Mouse (Mus musculus): Measurements from ENCODE around the gene Sirpa. TPM values are rescaled to one million over a fixed set of nuclear protein-coding genes. Genes with fewer than 3 reads are reported as not detected.

The Sirpa gene
- polyA plus RNA-seq, 1 experiment from 2014 or later: 27.8 TPM

DNA sequence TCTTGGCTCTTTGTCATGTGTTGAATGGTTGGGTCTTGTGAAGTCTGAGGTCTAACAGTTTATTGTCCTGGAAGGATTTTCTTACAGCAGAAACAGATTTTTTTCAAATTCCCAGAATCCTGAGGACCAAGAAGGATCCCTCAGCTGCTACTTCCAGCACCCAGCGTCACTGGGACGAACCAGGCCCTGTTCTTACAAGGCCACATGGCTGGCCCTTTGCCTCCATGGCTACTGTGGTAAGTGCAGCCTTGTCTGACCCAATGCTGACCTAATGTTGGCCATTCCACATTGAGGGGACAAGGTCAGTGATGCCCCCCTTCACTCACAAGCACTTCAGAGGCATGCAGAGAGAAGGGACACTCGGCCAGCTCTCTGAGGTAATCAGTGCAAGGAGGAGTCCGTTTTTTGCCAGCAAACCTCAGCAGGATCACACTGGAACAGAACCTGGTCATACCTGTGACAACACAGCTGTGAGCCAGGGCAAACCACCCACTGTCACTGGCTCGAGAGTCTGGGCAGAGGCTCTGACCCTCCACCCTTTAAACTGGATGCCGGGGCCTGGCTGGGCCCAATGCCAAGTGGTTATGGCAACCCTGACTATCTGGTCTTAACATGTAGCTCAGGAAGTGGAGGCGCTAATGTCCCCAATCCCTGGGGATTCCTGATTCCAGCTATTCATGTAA lies 38.5 kb downstream of the Sirpa start:
- no peak for ATAC-seq (ENCODE audit: low read depth)
- H3K9ac ChIP-seq (ENCODE audit: low read depth, low read length): no peak overlapping the region
- 65% methylated on average over 7 of the region's 7 CpGs for WGBS (ENCODE audit: insufficient replicate concordance)
- H3K36me3 ChIP-seq (ENCODE audit: control insufficient read depth, insufficient read depth): no peaks in the 10 kb centered on the region; the same call in 1 of the 2 replicates
- no peak overlapping the region for H3K4me2 ChIP-seq (ENCODE audit: low read depth, low read length)
- H3K27ac ChIP-seq (ENCODE audit: low read length): no peak overlapping the region
- no peak overlapping the region for H3K4me3 ChIP-seq (ENCODE audit: low read depth, low read length)
- no peaks in the 10 kb centered on the region for H3K9me3 ChIP-seq (replicated peaks; ENCODE audit: control insufficient read depth, low read length)
- H3K27me3 ChIP-seq (ENCODE audit: control insufficient read depth, insufficient read depth, low read depth, low read length): no peaks in the 10 kb centered on the region
- H3K4me1 ChIP-seq (ENCODE audit: control insufficient read depth, low read depth, low read length): no peaks in the 10 kb centered on the region

DNA sequence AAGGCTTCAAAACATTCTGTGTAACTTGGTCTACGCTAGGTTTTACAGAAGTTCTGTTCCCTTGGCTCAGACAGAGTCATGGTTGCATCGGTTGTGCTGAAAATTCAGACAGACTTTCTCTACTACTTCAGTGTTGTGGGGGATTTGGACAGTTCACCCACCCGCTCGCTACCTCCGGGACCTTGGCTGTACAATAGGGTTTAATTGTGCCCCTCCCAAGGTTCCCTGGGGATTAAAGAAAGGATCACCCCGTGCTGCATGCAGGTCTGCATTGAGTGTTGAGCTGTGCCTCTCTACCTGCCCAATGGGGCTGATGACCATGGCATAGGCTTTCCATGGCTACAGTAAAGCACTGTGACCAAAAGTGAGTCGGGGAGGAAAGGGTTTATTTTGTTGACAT lies 39.7 kb downstream of the Sirpa start:
- Histone ChIP-seq H3K9me3 (replicated peaks; ENCODE audit: control insufficient read depth, low read length) (no peaks in the 10 kb centered on the region), H3K9ac (ENCODE audit: low read depth, low read length) (no peak overlapping the region), H3K27me3 (ENCODE audit: control insufficient read depth, insufficient read depth, low read depth, low read length) (no peaks in the 10 kb centered on the region), H3K4me2 (ENCODE audit: low read depth, low read length) (no peak overlapping the region), H3K4me3 (ENCODE audit: low read depth, low read length) (no peak overlapping the region), H3K4me1 (ENCODE audit: control insufficient read depth, low read depth, low read length) (no peaks in the 10 kb centered on the region), H3K36me3 (ENCODE audit: control insufficient read depth, insufficient read depth) (no peaks in the 10 kb centered on the region; the same call in 1 of the 2 replicates), H3K27ac (ENCODE audit: low read length) (no peak overlapping the region)
- 62% methylated on average over 7 of the region's 7 CpGs for WGBS (ENCODE audit: insufficient replicate concordance)
- ATAC-seq (ENCODE audit: low read depth): no peak

DNA sequence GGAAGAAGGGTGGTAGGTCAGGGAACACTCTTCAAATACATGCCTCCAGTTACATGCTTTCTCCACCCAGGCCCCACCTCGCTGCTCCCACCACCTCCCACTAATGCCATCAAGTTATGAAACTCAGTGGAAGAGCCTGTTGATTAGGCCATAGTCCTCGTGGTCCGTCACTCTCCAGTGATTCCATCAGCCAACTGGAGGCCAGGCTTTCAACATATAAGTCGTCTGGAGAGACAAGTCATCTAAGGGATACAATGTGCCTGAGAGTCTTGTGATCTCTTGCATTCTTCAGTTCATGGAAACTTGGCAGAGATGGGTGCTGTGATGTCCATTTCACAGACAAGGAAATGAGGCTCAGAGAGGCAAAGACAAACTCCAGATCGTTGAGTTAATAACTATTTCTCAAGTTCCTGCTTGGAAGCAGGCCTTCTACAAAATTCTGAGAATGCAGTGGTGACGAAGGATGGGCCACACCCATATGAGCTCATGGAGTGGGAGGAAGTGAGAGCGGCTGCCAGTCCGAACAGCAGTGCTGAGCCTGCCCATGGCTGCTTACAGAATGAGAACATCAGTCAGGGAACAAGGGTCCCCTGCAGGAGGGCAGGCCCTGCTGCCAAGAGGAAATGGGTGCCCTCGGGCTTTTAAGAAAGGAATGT lies 40.6 kb downstream of the Sirpa start:
- Histone ChIP-seq H3K9me3 (replicated peaks; ENCODE audit: control insufficient read depth, low read length) (no peaks in the 10 kb centered on the region), H3K27me3 (ENCODE audit: control insufficient read depth, insufficient read depth, low read depth, low read length) (no peaks in the 10 kb centered on the region), H3K27ac (ENCODE audit: low read length) (no peak overlapping the region), H3K4me1 (ENCODE audit: control insufficient read depth, low read depth, low read length) (no peaks in the 10 kb centered on the region), H3K4me3 (ENCODE audit: low read depth, low read length) (no peak overlapping the region), H3K4me2 (ENCODE audit: low read depth, low read length) (no peak overlapping the region), H3K9ac (ENCODE audit: low read depth, low read length) (no peak overlapping the region), H3K36me3 (ENCODE audit: control insufficient read depth, insufficient read depth) (no peaks in the 10 kb centered on the region; the same call in 1 of the 2 replicates)
- 32% methylated on average over 9 of the region's 9 CpGs for WGBS (ENCODE audit: insufficient replicate concordance)
- no peak for ATAC-seq (ENCODE audit: low read depth)

DNA sequence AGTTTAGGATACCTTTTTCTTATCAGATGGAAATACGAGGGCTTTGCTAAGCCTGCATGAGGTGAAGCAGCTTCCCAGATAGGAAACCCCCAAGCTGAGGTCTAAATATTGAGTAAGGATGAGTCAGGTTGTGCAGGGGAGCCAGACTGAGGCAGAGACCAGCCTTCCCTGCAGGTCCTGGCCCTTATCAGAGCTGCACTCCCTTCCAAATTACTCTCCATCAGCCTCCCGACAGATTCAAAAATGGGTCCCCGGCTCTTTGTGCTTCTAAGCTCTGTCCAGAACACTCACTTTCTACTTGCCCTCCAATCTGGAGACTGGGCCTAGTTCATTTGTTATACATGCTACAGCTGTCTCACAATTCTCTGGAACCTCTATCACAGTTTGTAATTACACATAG lies 41.3 kb downstream of the Sirpa start:
- H3K36me3 ChIP-seq (ENCODE audit: control insufficient read depth, insufficient read depth): no peaks in the 10 kb centered on the region; the same call in 1 of the 2 replicates
- no peak for ATAC-seq (ENCODE audit: low read depth)
- no peaks in the 10 kb centered on the region for H3K27me3 ChIP-seq (ENCODE audit: control insufficient read depth, insufficient read depth, low read depth, low read length)
- H3K4me1 ChIP-seq (ENCODE audit: control insufficient read depth, low read depth, low read length): no peaks in the 10 kb centered on the region
- no peak overlapping the region for H3K4me3 ChIP-seq (ENCODE audit: low read depth, low read length)
- H3K27ac ChIP-seq (ENCODE audit: low read length): no peak overlapping the region
- H3K9me3 ChIP-seq (replicated peaks; ENCODE audit: control insufficient read depth, low read length): no peaks in the 10 kb centered on the region
- no peak overlapping the region for H3K9ac ChIP-seq (ENCODE audit: low read depth, low read length)
- 36% methylated on average over 3 of the region's 3 CpGs for WGBS (ENCODE audit: insufficient replicate concordance)
- H3K4me2 ChIP-seq (ENCODE audit: low read depth, low read length): no peak overlapping the region

DNA sequence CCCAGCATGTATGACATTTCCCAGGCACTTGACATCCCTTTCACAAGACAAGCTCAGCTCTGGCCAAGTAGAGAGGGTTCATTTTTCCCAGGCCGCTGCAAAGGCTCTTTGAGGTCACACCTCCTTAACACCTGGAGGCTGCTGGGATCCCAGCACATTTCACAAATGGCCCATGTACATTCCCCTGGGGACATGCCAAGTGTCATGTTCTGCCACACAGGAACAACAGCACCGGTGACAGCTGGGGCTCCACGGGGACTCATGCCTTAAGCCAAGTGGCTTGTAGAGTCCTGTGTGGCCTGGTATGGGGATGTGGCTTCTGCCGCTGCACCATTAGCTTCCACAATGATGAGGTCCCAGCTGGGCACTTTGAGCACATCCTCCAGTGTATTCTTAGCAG lies 60.0 kb downstream of the Sirpa start:
- no peak for ATAC-seq (ENCODE audit: low read depth)
- H3K36me3 ChIP-seq (ENCODE audit: control insufficient read depth, insufficient read depth): no peaks in the 10 kb centered on the region
- WGBS (ENCODE audit: insufficient replicate concordance): 60% methylated on average over 4 of the region's 4 CpGs
- H3K4me3 ChIP-seq (ENCODE audit: low read depth, low read length): no peak overlapping the region
- H3K4me2 ChIP-seq (ENCODE audit: low read depth, low read length): no peak overlapping the region
- H3K9me3 ChIP-seq (replicated peaks; ENCODE audit: control insufficient read depth, low read length): no peaks in the 10 kb centered on the region
- H3K27ac ChIP-seq (ENCODE audit: low read length): no peak overlapping the region
- no peak overlapping the region for H3K9ac ChIP-seq (ENCODE audit: low read depth, low read length)
- no peaks in the 10 kb centered on the region for H3K27me3 ChIP-seq (ENCODE audit: control insufficient read depth, insufficient read depth, low read depth, low read length)
- H3K4me1 ChIP-seq (ENCODE audit: control insufficient read depth, low read depth, low read length): no peaks in the 10 kb centered on the region

DNA sequence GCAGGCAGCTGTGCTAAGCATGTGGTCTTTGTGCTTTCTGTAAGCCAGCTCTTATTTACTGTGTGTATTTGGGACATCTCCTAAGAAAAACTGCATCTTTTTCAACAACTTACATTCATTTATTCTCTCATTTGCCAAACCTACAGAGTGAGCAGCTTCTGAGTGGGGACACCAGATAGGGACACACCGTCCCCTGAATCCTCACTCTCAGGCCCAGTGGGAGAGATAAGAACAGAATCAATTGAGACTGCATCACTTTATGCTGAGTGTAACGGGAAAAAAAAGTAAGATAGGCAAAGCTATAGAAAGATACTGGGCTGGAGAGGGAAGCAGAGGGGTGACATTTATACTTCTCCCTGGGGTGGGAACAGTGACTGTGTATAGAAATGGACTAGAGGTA lies 61.0 kb downstream of the Sirpa start:
- no peak overlapping the region for H3K4me2 ChIP-seq (ENCODE audit: low read depth, low read length)
- H3K4me3 ChIP-seq (ENCODE audit: low read depth, low read length): no peak overlapping the region
- H3K9me3 ChIP-seq (replicated peaks; ENCODE audit: control insufficient read depth, low read length): no peaks in the 10 kb centered on the region
- no peaks in the 10 kb centered on the region for H3K36me3 ChIP-seq (ENCODE audit: control insufficient read depth, insufficient read depth)
- H3K4me1 ChIP-seq (ENCODE audit: control insufficient read depth, low read depth, low read length): no peaks in the 10 kb centered on the region
- H3K27ac ChIP-seq (ENCODE audit: low read length): no peak overlapping the region
- 28% methylated on average over 2 of the region's 2 CpGs for WGBS (ENCODE audit: insufficient replicate concordance)
- no peak overlapping the region for H3K9ac ChIP-seq (ENCODE audit: low read depth, low read length)
- ATAC-seq (ENCODE audit: low read depth): no peak
- H3K27me3 ChIP-seq (ENCODE audit: control insufficient read depth, insufficient read depth, low read depth, low read length): no peaks in the 10 kb centered on the region

DNA sequence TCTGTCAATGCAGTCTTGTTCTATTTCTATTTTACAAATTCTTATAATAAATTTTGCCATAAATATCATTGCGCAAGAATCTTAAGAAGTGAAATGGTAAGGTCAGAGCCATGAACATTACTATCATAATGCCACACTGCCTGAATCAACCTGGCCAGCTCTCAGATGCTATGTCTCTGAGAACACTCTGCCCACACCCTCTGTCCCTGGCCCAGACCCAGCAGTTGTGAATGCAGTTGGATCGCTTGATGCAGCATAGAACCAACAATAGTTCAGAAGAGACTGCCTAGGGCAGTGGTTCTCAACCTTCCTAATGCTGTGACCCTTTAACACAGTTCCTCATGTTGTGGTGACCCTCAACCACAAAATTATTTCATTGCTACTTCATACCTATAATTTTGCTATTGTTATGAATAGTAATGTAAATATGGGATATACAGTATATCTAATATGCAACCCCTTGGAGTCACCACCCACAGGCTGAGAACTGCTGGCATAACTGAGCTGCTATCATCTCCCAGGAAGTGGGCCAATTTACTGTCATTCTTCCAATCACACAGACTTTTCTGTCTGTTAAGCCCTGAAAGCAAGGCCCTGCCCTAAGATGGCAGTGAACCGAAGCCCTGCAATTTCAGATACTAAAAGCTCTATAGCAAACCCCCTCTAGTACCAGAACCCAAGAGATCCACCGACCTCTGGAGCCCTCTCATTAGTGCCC lies 61.8 kb downstream of the Sirpa start:
- Histone ChIP-seq H3K36me3 (ENCODE audit: control insufficient read depth, insufficient read depth) (no peaks in the 10 kb centered on the region), H3K4me3 (ENCODE audit: low read depth, low read length) (no peak overlapping the region), H3K27ac (ENCODE audit: low read length) (no peak overlapping the region), H3K4me2 (ENCODE audit: low read depth, low read length) (no peak overlapping the region), H3K9ac (ENCODE audit: low read depth, low read length) (no peak overlapping the region), H3K4me1 (ENCODE audit: control insufficient read depth, low read depth, low read length) (no peaks in the 10 kb centered on the region), H3K9me3 (replicated peaks; ENCODE audit: control insufficient read depth, low read length) (no peaks in the 10 kb centered on the region), H3K27me3 (ENCODE audit: control insufficient read depth, insufficient read depth, low read depth, low read length) (no peaks in the 10 kb centered on the region)
- no peak for ATAC-seq (ENCODE audit: low read depth)
- 71% methylated on average over 4 of the region's 4 CpGs for WGBS (ENCODE audit: insufficient replicate concordance)

DNA sequence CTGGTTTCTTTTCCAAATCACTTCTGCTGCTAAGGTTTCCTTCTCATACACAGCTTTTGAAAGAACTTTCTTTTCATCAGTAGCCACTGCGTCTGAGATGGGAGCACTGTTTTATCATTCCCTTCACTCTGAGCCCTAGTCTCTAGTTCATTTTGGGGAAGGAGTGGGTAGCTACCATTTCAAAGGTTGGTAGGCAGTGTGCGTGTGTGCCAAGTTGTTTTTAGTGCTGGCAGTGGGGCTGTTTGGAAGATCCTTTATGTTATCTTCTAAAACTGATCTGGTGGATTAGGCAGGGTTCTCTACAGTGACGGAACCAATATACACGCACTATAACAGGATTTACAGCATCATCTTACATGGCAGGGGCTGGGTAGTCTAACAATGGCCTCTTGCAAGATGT lies 62.4 kb downstream of the Sirpa start:
- 73% methylated on average over 4 of the region's 4 CpGs for WGBS (ENCODE audit: insufficient replicate concordance)
- H3K4me2 ChIP-seq (ENCODE audit: low read depth, low read length): no peak overlapping the region
- no peaks in the 10 kb centered on the region for H3K4me1 ChIP-seq (ENCODE audit: control insufficient read depth, low read depth, low read length)
- no peaks in the 10 kb centered on the region for H3K36me3 ChIP-seq (ENCODE audit: control insufficient read depth, insufficient read depth)
- no peaks in the 10 kb centered on the region for H3K27me3 ChIP-seq (ENCODE audit: control insufficient read depth, insufficient read depth, low read depth, low read length)
- no peak overlapping the region for H3K9ac ChIP-seq (ENCODE audit: low read depth, low read length)
- no peaks in the 10 kb centered on the region for H3K9me3 ChIP-seq (replicated peaks; ENCODE audit: control insufficient read depth, low read length)
- no peak overlapping the region for H3K4me3 ChIP-seq (ENCODE audit: low read depth, low read length)
- no peak overlapping the region for H3K27ac ChIP-seq (ENCODE audit: low read length)
- no peak for ATAC-seq (ENCODE audit: low read depth)

DNA sequence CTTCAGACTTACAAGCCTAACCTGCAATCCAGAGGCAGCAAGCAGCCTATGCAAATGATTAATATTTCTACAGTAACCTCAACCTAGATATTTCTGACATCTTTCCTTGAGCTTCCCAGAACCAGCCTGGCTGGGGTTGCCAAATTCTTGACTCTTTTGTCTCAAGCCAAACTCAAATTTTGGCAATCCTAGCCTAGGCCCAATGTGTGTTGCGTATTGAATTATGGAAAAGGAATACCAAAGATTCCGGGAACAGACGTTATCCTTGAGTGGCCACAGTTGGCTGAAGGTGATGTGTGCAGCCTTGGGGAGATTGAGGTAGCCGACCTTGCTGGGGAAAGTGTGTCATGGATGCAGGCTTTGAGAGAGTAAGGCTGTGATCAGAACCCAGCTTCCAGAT lies 66.2 kb downstream of the Sirpa start:
- Histone ChIP-seq H3K27me3 (ENCODE audit: control insufficient read depth, insufficient read depth, low read depth, low read length) (no peaks in the 10 kb centered on the region), H3K4me2 (ENCODE audit: low read depth, low read length) (no peak overlapping the region), H3K9ac (ENCODE audit: low read depth, low read length) (no peak overlapping the region), H3K4me1 (ENCODE audit: control insufficient read depth, low read depth, low read length) (no peaks in the 10 kb centered on the region), H3K4me3 (ENCODE audit: low read depth, low read length) (no peak overlapping the region), H3K36me3 (ENCODE audit: control insufficient read depth, insufficient read depth) (no peaks in the 10 kb centered on the region), H3K27ac (ENCODE audit: low read length) (no peak overlapping the region), H3K9me3 (replicated peaks; ENCODE audit: control insufficient read depth, low read length) (no peaks in the 10 kb centered on the region)
- WGBS (ENCODE audit: insufficient replicate concordance): 64% methylated on average over 4 of the region's 4 CpGs
- no peak for ATAC-seq (ENCODE audit: low read depth)

Measured in liver, embryonic 16.5 days (tissue).